Mouse (Mus musculus) MEL (cell line): Measurements from ENCODE around the gene Siglece. TPM values are rescaled to one million over a fixed set of nuclear protein-coding genes. Genes with fewer than 3 reads are reported as not detected.

Source experiments
- DNase-seq: peaks from one replicate; pipeline ENCODE4 v3.0.0; 2011; ENCODE audit warnings: low read depth, low spot score
- H3K27ac ChIP-seq: 2 replicates; pipeline ENCODE4 v1.5.1; 2012; ENCODE audit warnings: low read depth, mild to moderate bottlenecking, control low read depth, low read length, moderate library complexity; ENCODE audit not compliant: control insufficient read depth
- H3K27me3 ChIP-seq, 2 experiments: fragments of 150-350 bp in 1 of 2; sonication (generic) in 1 of 2; 2 replicates each; pipeline ENCODE4 v1.6.1; 2012; ENCODE audit warnings: low read length in 2 of 2, mild to moderate bottlenecking in 2 of 2, improper control_type of control experiment in 1 of 2, moderate library complexity in 1 of 2; ENCODE audit not compliant: insufficient read depth in 2 of 2, control insufficient read depth in 1 of 2
- H3K36me3 ChIP-seq, 2 experiments: 2 replicates each; pipeline ENCODE4 v1.6.1; 2012 to 2014; ENCODE audit warnings: low read length in 2 of 2, improper control_type of control experiment in 1 of 2, inconsistent platforms in 1 of 2, mild to moderate bottlenecking in 1 of 2; ENCODE audit not compliant: insufficient read depth in 2 of 2, control insufficient read depth in 1 of 2
- H3K4me1 ChIP-seq, 2 experiments: fragments of 150-350 bp in 1 of 2; sonication (generic) in 1 of 2; 2 replicates each; pipeline ENCODE4 v1.6.1; 2012; ENCODE audit warnings: low read length in 2 of 2, improper control_type of control experiment in 1 of 2, mild to moderate bottlenecking in 1 of 2; ENCODE audit not compliant: insufficient read depth in 2 of 2, control insufficient read depth in 1 of 2
- H3K4me3 ChIP-seq, 2 experiments: fragments of 150-350 bp in 1 of 2; sonication (generic) in 1 of 2; 2 replicates each; pipeline ENCODE4 v1.5.1; 2012; ENCODE audit warnings: low read depth in 2 of 2, low read length in 2 of 2, mild to moderate bottlenecking in 2 of 2, moderate library complexity in 2 of 2, control low read depth in 1 of 2, improper control_type of control experiment in 1 of 2; ENCODE audit not compliant: control insufficient read depth in 1 of 2, insufficient read depth in 1 of 2
- H3K79me2 ChIP-seq: 2 replicates; pipeline ENCODE4 v1.6.1; 2012; ENCODE audit warnings: mild to moderate bottlenecking, low read length, moderate library complexity; ENCODE audit not compliant: control insufficient read depth, poor library complexity, insufficient read depth
- H3K9ac ChIP-seq: 2 replicates; pipeline ENCODE4 v1.6.1; 2012; ENCODE audit warnings: low read depth, mild to moderate bottlenecking, control low read depth, low read length, moderate library complexity; ENCODE audit not compliant: control insufficient read depth, poor library complexity, severe bottlenecking
- H3K9me3 ChIP-seq: fragments of 150-350 bp; sonication (generic); replicated peaks from 2 replicates; pipeline ENCODE4 v1.6.1; 2012; ENCODE audit warnings: mild to moderate bottlenecking, low read length, improper control_type of control experiment, moderate library complexity; ENCODE audit not compliant: insufficient read depth
- E2F4 ChIP-seq: IDR thresholded peaks from 2 replicates; pipeline ENCODE4 v1.6.1; 2011; ENCODE audit warnings: low read depth, low read length, improper control_type of control experiment, borderline replicate concordance
- ELF1 ChIP-seq: IDR thresholded peaks from 2 replicates; pipeline ENCODE4 v1.6.1; 2014; ENCODE audit warnings: low read depth, mild to moderate bottlenecking, inconsistent platforms, low read length, improper control_type of control experiment, moderate library complexity
- GATA1 ChIP-seq: IDR thresholded peaks from 2 replicates; pipeline ENCODE4 v1.6.1; 2011; ENCODE audit warnings: low read depth, low read length, improper control_type of control experiment
- HCFC1 ChIP-seq: IDR thresholded peaks from 2 replicates; pipeline ENCODE4 v1.6.1; 2012; ENCODE audit warnings: low read depth, mild to moderate bottlenecking, inconsistent platforms, low read length, improper control_type of control experiment, moderate library complexity
- JUND ChIP-seq: IDR thresholded peaks from 2 replicates; pipeline ENCODE4 v1.6.1; 2011; ENCODE audit warnings: low read depth, mild to moderate bottlenecking, improper control_type of control experiment, low read length
- KAT2A ChIP-seq: conservative IDR thresholded peaks from 2 replicates; pipeline ENCODE4 v1.6.1; 2012; ENCODE audit warnings: low read depth, low read length, improper control_type of control experiment, inconsistent platforms
- MAFK ChIP-seq: IDR thresholded peaks from 2 replicates; pipeline ENCODE4 v1.6.1; 2011; ENCODE audit warnings: low read depth, mild to moderate bottlenecking, low read length, improper control_type of control experiment, borderline replicate concordance
- MAX ChIP-seq: IDR thresholded peaks from 2 replicates; pipeline ENCODE4 v1.6.1; 2011; ENCODE audit warnings: low read length, improper control_type of control experiment
- MEF2A ChIP-seq: IDR thresholded peaks from 2 replicates; pipeline ENCODE4 v1.6.1; 2014; ENCODE audit warnings: low read depth, mild to moderate bottlenecking, inconsistent platforms, low read length, improper control_type of control experiment; ENCODE audit not compliant: poor library complexity, insufficient replicate concordance, severe bottlenecking; ENCODE audit errors: extremely low read depth
- MYB ChIP-seq: IDR thresholded peaks from 2 replicates; pipeline ENCODE4 v1.6.1; 2011; ENCODE audit warnings: mild to moderate bottlenecking, low read depth, low read length, improper control_type of control experiment
- MYC ChIP-seq: IDR thresholded peaks from 2 replicates; pipeline ENCODE4 v1.6.1; 2011; ENCODE audit warnings: low read depth, mild to moderate bottlenecking, low read length, improper control_type of control experiment, moderate library complexity
- NELFE ChIP-seq: IDR thresholded peaks from 2 replicates; pipeline ENCODE4 v1.6.1; 2011; ENCODE audit warnings: low read depth, low read length, improper control_type of control experiment
- POLR2AphosphoS2 ChIP-seq: IDR thresholded peaks from 2 replicates; pipeline ENCODE4 v1.6.1; 2011; ENCODE audit warnings: low read length, improper control_type of control experiment
- RAD21 ChIP-seq: IDR thresholded peaks from 2 replicates; pipeline ENCODE4 v1.6.1; 2011; ENCODE audit warnings: mild to moderate bottlenecking, low read depth, low read length, improper control_type of control experiment
- RCOR1 ChIP-seq: IDR thresholded peaks from 2 replicates; pipeline ENCODE4 v1.6.1; 2012; ENCODE audit warnings: low read depth, mild to moderate bottlenecking, inconsistent platforms, low read length, improper control_type of control experiment
- SIN3A ChIP-seq: IDR thresholded peaks from 2 replicates; pipeline ENCODE4 v1.6.1; 2012; ENCODE audit warnings: low read length, improper control_type of control experiment, inconsistent platforms
- SMC3 ChIP-seq: IDR thresholded peaks from 2 replicates; pipeline ENCODE4 v1.6.1; 2011; ENCODE audit warnings: low read depth, low read length, improper control_type of control experiment
- TBP ChIP-seq: IDR thresholded peaks from 2 replicates; pipeline ENCODE4 v1.8.0; 2011; ENCODE audit warnings: low read depth, low read length, improper control_type of control experiment
- ZC3H11A ChIP-seq: IDR thresholded peaks from 2 replicates; pipeline ENCODE4 v1.6.1; 2012; ENCODE audit warnings: low read depth, mild to moderate bottlenecking, inconsistent platforms, low read length, improper control_type of control experiment
- ZKSCAN1 ChIP-seq: IDR thresholded peaks from 2 replicates; pipeline ENCODE4 v1.6.1; 2012; ENCODE audit warnings: low read depth, mild to moderate bottlenecking, inconsistent platforms, low read length, improper control_type of control experiment, moderate library complexity
- ZMIZ1 ChIP-seq: IDR thresholded peaks from 2 replicates; pipeline ENCODE4 v1.6.1; 2012; ENCODE audit warnings: low read depth, mild to moderate bottlenecking, inconsistent platforms, low read length, improper control_type of control experiment, moderate library complexity
- polyA plus RNA-seq, 2 experiments: library from polyadenylated mRNA; stranded (reverse) in 1 of 2; unstranded in 1 of 2; fragments of >175 nt in 1 of 2; fragments of >200 nt in 1 of 2; gene quantifications; 2 replicates each; pipeline versions ENCODE4 v1.2.1 to v1.2.4; 2012; ENCODE audit warnings: low replicate concordance in 2 of 2, low read depth in 1 of 2; ENCODE audit not compliant: insufficient read length in 2 of 2, insufficient read depth in 1 of 2, missing spikeins in 1 of 2
- total RNA-seq: library from RNA; depleted of rRNA; stranded (reverse); fragments of 300-350 nt; gene quantifications from 2 replicates; pipeline ENCODE4 v1.2.3, GENCODE M21; 2012

The Siglece gene
- total and polyA plus RNA-seq, 3 experiments: 0.07 TPM; not detected in 2

GRCm38 (mm10) chr7:43643046-43643652 lies 16.8 kb downstream of the Siglece start:
- TF ChIP-seq MYB (no peak), ZMIZ1 (no peak), TBP (no peak), ZKSCAN1 (no peak), ZC3H11A (no peak), NELFE (no peak), JUND (no peak), MAX (no peak), RCOR1 (no peak), RAD21 (no peak), ELF1 (no peak), MEF2A (no peak)
- Histone ChIP-seq H3K9ac (no peak overlapping the region), H3K27me3 (no peaks in the 10 kb centered on the region), H3K79me2 (no peaks in the 10 kb centered on the region), H3K27ac (no peak overlapping the region), H3K4me3 (no peak overlapping the region), H3K9me3 (no peaks in the 10 kb centered on the region), H3K4me1 (no peaks in the 10 kb centered on the region), H3K36me3 (no peaks in the 10 kb centered on the region)
- no peak for DNase-seq

- Histone ChIP-seq H3K4me1 (no peaks in the 10 kb centered on the region), H3K4me3 (no peak overlapping the region), H3K9ac (no peak overlapping the region), H3K36me3 (no peaks in the 10 kb centered on the region), H3K79me2 (no peaks in the 10 kb centered on the region), H3K27me3 (no peaks in the 10 kb centered on the region), H3K27ac (no peak overlapping the region), H3K9me3 (no peaks in the 10 kb centered on the region)
- DNase-seq: no peak
- TF ChIP-seq MYC (no peak), ZMIZ1 (no peak), MYB (no peak), RCOR1 (no peak), NELFE (no peak), HCFC1 (no peak), MAFK (no peak), E2F4 (no peak), POLR2AphosphoS2 (no peak), SIN3A (no peak), KAT2A (no peak), SMC3 (no peak), GATA1 (no peak)
Observed at GRCm38 (mm10) chr7:43642587-43642986, 17.4 kb downstream of the Siglece start.
